Mouse (Mus musculus) kidney, adult 11 months (tissue): ENCODE measurements around the gene Usp12.
"Not testable (repeated sequence)": the region's sequence is repeated elsewhere in the genome, so short reads cannot be mapped to it uniquely, and the experiment has no call there.

Experiments
- DNase-seq: peaks from one replicate; pipeline ENCODE4 v3.0.0; 2022

Usp12 gene

DNA sequence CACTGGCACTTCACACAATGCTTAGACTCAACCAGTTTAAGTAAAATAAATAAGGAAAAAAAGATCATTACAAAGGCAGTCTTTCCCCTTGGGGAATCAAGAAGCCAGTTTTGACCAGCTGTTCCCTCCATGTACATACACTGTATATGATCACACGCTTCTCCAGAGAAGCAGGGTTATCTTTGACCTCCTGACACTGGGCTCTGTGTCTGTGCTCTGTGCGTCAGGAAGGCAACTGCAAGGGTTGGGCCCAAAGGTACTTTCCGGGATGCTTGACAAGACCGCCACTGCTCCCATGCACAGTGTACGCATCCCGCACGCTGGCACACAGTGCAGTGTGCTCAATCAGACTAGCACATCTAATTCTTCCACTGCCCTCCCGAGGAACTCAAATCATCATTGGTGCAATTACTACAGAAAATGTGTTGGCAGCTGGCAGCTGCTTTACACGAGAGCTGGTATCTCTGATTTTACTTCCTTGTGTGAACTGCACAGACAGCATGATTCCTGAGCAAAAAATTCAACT, 57.8 kb downstream of the Usp12 start:
- DNase-seq = no peak

DNA sequence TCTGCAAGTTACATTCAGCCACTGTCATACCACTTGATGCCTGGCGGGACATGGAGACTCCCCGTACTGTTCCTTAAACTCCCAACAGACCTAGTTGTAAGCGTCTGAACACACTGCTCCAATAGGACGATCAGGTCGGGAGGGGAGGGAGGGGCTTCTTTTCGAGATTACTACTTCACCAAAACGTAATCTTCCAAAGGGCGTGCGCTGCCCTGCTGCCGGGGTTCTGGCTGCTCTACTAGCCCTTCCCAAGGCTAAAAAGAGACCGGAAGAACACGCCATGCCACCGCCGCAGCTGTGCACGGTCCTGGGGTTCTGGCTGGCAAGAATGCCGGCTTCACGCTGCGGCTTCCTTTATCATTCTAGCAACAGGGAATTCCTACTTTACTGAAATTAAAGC, 58.5 kb downstream of the Usp12 start:
- DNase-seq = no peak

DNA sequence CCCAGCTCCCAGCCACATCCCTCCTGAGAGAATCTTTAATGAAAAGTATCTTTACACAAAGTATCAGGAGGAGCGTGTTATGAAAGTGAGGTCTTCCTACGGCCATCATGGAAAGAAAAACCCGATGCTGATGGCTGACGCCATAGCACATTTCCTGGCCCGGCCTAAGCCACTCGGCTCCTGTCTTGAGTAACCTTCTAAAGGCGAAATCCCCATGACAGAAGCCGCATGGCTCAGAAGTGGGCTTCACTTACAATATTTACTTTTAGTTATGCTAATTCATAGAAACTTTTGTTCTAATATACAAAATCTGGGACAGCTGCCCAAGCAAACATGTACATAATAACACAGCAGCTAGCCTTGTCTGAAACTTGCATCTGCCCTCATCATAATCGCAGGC, 59.8 kb downstream of the Usp12 start:
- not testable (repeated sequence) for DNase-seq

DNA sequence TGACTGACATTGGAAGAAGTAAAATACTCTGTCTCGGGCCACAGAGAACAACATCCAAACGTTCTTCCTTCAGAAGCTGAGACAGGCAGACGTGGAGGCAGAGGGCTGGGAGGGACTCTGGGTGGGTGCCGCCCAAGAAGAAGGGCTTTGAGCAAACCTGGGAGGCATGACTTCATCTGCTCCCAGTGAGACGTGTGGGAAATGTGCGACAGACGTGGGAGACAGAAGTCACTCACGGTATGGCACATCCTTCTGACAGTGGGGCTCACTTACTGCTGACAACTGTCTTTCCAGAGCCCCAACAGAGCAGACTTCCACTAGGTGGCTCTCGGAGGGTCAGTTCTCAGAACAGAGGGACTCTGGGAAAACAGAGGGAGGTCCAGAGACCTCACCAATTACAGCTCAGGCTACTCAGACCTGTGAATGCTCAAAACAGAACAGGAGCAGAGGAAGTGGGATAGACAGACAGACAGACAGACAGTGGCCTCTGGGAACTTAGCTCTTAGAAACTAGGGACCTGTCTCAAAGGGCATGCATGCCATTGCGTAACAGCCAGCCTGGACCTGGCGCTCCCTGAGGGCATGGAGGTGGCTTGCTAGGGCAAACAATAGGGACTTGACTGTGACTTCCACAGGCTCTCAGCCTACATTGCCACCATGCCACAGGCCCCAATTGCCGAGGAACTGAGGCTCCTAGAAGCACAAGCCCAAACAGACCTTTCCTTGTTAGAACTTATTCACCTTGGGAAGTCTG, 60.7 kb downstream of the Usp12 start:
- peak; percentile 49 for DNase-seq

DNA sequence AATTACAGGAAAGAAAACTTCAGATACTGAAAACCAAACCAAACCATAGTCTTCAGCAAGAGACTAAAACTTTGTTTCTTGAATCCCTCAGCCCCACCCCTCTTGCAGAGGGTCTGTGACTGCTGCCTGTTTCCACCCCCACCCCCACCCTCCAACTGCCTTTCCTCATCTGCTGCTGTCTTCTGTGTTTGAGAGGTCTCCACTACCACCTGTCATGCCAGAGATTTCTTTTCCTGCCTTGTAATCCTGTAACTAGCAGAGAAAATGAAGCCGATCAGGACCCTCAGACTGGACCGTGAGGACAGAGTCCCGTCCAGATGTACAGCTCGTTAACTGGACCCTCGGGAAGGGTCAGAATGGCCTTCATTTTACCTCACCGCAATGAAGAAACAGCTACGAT, 61.4 kb downstream of the Usp12 start:
- DNase-seq = no peak

DNA sequence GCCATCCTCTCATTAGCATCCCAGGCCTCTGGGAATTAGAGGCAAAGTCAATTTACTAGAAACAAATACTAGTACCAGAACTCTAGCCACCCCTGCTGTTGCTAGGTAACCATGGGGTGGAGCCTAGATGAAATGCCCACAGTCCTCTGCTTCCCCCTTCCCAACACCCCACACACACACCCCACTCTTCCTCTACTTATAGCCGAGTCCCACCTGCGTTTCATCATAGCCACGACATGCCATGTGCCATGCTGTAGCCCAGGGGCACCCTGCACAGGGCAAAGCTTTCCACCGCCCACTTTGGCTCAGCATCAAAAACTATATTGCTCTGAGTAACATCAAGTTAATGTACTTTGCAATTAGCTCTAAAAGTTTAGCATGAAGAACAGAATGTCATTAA, 67.8 kb downstream of the Usp12 start:
- no peak for DNase-seq

DNA sequence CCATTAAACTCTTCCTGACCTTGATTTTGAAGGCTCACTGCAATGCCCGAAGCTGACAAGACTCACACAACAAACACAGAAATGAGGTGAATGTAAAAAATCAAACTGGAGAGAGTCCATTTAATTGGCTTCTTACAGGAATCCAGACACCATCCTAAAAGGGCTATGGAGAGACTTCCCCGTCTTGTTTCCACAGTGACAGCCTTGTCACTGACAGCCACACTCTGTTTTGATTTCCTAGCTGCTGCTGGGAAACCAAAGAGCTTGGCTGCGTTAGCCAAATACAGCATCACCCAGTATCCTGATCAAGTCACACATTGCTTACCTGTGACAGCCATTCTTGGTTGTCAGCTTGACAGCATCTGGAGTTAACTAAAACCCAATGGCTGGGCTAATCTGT, 69.8 kb downstream of the Usp12 start:
- DNase-seq = no peak

DNA sequence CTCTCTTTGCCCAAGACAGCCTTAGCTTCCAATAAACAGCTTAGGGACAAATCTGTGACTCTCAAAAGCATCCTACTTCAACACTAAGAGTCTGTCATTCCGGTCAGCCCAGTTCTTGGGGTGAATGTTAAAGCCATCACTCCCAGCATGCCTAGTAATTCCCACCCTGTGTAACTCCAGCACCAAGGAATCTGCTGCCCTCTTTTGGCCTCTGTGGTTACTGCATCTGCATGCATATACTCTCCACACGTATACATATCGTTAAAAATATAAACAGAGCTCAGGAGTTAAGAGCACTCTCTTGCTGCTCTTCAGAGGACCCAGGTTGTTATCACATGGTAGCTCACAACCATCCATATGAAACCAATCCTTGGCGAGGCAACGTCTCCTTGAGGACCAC, 71.4 kb downstream of the Usp12 start:
- DNase-seq = no peak

DNA sequence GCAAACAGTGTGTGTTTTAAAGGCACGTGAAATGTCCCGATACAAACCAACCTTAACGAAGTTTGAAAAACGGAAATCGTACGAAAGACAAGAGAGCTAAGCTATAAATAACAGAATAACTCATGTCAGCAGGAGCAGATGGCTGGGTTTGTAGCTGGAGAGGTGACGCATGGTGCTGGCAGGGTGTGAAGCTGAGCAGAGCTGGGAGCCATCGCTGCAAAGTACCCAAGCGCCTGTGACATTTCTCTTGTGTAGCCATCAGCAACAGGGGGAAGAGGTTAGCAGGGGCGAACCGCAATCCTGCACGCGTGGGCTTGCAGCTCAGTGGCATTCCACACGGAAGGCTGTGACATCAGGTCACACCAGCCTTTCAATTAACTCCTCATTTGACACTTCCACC, 72.6 kb downstream of the Usp12 start:
- no peak for DNase-seq

DNA sequence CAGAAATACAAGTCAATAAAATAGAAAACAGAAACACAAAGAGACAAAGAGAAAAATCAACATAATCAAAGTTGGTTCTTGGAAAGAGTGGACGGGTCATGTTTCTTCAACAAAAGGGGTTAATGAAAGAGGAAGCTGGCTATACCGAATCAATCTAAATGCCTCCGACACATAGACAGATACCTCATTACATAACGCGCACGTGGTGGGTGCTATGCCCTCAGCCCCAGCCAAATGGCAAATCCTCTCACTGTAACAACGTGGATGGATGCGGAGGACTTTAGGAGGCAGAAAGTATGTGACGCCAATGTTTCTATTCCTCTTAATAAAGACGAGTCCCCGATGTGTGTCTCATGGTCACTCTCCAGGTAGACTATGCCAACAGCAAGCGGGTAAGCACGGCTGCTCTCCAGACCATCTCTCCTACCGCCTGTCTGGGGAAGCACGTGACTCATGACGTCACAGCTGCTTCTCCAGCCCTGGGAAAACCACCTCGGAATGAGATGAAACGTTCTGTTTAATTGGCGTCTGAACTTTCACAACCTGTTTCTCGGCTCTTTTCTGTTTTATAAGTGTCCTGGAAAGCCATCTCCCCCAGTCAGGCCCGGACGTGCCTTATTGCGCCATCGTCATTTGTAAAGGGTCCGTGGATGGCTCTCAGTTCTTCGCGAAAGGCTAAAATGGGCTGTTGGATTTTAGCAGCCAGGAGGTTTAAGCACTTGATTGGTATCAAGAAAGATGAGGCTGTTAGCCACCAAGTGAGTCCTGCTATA, 75.0 kb downstream of the Usp12 start:
- no peak for DNase-seq

DNA sequence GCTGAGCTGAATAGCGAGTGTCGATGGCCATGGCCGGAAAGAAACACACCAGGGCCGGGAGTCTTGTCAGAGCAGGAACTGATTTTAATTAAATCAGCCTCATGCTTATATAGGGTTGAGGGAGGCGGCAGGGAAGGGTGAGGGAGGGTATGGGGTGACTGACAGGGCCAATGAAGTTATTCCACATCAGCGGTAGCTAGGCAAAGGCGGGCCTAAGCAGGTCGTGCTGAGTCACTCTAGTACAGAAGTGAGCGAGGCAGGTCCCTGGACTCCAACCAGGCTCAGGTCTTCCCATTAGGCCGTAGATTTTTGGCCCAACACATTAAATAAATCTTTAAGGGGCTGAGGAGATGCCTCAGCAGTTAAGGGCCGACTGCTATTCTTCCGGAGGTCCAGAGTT, 81.0 kb downstream of the Usp12 start:
- no peak for DNase-seq

DNA sequence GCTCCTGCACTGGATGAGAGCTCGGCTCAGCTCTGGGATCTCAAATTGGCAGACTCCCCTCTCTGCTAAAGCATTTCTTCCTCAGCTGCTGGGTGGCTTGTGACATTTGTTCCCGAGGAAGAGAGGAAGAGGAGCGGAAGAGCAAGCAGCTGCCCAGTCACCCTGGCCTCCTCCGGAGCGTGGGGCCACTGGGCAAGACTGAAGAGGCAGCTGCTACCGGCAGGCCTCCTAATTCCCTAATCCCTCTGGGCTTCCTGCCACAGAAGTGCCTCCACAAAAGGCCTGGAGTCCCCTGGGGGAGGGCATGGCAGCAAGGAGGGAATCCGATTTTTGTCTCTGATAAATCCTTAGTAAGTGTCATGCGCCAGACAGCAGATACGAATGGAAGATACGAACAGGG, 81.7 kb downstream of the Usp12 start:
- DNase-seq = no peak

DNA sequence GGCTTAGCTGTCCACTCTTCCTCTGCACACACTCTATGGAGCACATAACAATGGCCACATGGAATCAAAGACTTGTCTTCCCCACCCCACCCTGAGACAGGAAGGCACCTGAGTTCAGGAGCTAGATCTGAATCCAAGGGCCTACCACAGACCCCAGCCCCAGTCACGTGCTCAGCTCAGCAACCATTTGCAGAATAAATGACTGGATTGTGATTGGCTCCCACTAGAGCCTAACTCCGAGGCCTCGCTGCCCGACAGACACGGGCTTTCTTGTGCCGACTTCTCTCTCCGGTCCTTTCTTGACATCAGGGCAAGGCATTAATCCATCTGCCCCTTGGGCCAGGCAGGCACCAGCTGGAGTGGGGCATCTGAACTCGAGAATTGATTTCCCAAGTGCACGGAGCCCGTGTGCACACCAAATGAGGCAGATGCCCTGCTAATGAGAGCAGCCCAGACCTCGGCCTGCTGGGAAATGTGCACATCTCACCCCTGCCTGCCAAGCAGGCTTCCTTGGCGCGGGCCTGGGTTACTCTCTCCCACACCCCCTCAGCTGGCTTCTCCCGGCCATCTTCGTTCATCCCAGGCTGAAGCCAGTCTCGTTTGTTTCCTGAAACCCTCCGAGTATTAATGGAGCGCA, 82.4 kb downstream of the Usp12 start:
- DNase-seq = no peak

DNA sequence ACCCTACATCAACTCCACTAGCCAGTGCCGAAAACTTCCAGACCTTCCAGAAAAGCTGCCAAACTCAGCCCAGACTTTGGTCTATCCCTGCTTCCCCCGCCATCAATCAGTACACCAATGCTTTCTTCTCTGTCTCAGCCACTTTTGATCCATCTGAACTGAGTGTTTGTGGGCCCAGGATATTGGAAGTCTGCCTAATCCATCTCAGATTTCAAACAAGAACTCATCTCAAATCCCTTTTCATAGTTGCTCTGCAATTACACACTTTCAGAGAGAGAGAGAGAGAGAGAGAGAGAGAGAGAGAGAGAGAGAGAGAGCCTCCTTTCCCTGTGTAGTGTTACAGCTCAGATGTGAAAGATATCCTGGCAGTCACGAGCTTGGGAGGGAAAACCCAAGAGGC, 85.4 kb downstream of the Usp12 start:
- no peak for DNase-seq

DNA sequence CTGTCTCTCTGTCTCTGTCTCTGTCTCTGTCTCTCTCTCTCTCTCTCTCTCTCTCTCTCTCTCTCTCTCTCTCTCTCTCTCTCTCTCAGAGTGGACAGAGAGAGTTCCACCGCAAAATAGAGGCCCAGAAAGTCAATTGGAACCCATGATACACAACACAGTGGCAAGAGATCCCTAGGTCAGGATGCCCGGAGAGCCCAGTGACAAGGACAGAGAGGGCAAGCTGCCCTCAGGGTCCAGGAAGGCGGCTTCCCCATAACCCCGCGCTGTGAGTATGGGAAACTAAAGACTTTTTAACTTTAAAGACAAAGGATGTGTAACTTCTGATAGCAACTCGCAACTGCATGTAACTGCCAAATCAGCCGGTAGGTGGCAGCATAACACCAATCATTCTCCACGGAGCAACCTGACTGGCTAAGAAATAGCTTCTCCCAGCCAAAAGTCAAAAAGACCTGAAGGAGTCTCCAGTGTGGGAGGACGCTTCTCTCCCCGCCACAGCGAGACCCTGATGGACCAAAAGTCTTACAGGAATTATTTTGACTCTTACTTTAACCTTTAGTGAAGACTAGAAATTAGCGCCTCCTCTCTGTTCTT, 88.9 kb downstream of the Usp12 start:
- peak; percentile 82 for DNase-seq

DNA sequence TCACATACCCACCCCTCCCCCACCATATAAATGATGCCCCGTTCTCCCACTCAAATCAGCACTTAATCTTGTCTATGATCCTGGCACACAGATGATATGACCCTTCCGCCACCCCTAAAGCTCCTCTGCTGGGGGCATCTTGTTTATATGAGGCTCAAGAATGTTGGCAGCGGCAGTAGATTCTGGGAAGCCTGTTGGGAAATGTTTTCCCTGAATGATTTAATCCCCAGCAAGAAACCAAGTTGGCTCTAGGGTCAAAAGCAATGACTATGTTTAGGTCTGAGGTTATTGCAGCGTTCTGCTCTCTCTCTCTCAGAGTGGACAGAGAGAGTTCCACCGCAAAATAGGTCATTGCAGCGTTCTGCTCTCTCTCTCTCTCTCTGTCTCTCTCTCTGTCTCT, 89.4 kb downstream of the Usp12 start:
- no peak for DNase-seq

DNA sequence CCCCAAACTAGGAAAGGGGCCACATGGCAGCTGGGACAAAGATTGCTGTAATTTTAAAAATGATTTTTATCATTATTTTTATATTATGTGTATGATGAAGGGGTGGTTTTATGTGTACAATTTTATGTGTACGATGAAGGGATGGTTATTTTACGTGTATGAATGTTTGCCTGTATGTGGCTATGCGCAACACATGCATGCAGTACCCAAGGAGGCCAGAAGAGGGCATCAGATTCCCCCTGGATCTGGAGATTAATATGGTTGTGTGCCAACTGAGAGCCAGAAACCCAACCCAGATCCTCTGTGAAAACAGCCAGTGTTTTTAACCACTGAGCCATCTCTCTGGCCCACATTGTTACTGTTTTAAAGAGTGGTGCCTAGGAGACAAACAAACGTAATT, 90.6 kb downstream of the Usp12 start:
- DNase-seq = no peak

DNA sequence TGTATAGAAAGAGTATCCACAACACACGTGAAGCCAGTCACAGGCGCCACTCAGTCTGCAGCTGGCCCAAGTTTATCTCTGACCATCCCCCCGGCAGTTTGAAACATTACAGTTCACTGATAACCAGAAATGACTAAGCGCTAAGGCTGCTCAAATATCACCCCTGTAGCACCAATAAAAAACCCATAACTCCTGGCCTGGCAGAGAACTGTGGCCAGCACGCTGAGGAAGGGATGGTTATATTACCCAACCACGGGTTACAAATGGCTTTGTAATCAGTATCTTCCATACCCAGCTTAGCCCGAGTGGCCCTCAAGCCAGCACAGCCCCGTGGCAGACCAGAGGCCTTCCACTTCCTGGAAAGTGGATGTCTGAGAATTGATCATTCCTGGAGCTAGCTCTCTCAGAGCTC, 91.1 kb downstream of the Usp12 start:
- DNase-seq = no peak

DNA sequence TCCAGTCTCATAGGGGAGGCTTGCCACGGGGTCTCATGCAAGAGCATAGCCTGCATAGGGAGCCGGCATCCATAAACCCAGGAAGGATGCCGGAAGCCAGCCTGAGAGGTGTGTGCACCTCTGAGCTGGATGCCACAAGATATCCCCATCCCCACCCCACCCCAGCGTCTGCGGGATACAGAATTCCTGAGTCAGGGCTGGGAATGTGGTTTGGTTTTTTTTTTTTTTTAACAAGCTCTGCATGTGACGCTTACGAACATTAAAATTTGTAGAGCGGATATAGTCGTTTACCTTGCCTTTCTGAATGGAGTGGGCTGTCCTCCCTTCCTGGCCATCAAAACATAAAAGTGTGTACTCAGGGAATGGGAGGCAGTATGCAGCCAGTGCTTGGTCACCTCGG, 94.7 kb downstream of the Usp12 start:
- no peak for DNase-seq

DNA sequence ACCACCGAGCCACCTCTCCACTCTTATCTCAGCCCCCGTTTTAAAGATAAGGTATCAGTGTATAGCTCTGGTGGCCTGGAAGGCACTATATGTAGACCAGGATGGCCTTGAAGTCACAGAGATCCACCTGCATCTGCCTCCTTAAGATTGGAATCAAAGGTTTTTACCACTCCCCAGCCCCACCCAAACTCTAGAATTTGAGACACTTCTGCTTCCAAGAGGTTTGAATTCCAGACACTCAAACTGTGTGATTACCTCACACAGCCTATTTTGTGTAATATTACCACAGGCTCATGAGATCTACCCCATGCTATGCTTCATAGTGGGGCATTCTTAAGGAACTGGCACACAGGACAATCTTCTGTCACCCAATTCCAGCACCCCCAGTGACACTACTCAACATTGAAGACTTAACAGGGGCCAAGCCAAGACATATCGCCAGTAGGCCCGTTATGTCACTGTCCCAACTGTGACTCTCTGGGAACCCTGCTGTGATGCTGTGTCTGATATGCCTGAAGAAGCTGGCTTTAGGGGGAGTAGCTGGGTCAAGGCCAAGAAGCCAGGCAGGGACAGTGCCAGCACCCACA, 95.3 kb downstream of the Usp12 start:
- no peak for DNase-seq

DNA sequence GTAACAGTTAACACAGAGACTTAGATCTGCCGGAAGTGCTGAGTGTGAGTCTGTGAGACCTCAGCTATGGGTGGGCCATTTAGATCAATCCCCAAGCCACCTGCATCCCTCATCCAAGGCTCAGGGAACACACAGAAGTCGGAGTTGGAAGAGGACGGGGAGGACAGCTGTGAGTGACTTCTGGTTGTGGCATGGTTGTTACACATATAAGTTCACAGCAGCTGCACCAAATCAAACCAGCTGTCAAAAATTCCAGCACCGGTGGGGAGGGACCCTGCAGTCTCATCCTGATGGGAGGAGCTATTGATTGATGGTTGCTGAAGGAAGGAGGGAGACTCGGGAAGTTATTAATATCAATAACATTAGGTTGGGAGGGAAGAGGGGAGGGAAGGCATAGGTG, 99.3 kb downstream of the Usp12 start:
- no peak for DNase-seq

DNA sequence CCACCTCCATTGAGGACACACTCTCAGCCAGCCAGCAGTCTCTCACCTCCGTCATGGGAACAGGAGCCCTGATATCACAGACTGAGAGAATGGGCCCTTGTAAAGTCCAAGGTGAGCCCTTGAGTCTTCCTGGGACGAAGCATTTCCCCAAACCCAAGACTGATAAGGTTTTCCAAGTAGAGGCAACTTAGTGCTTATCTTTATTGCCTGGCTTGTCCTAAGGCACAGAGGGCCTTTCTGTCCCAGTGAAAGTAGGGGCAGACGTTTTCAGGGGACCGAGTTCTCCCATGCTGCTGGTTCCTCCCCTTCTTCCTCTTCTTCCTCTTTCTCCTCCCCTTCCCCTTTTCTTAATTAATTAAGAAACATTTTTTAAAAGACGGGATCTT, 101.8 kb downstream of the Usp12 start:
- no peak for DNase-seq

DNA sequence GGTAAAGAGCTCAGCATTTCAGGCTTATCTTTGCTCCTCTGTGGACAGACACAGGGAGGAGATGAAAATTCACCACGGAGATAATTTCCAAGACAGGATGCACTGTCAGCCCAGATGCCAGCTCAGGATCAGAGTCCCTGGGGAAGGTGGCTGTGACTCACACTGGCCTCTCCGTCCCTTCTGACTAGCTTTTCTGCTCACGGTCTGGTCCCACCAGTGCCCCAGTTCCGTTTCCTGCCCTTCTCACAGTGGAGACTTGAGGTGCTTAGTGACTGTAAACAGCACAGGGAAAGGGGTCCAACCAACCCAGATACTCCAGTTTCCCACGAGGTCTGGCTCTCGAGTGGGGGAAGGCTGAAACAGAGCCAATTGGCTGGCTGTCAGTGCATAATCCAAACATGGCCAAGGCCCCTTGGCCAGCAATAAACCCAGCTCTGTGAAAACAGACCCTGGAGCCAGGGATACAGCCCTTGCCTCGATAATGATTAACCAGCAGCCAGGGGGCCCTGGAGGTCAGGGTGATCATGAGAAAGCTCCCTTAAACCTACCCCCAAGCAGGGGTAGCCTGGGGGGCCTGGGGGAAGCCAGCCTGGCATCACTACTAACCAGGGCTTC, 102.3 kb downstream of the Usp12 start:
- peak; percentile 85 for DNase-seq
